Mouse (Mus musculus) ES-Bruce4 (cell line): ENCODE data around the gene Spesp1.

ENCODE experiments used
- CTCF ChIP-seq: IDR thresholded peaks from one replicate; pipeline ENCODE4 v1.8.1; 2011; ENCODE audit warnings: low read depth, low read length
- POLR2A ChIP-seq: IDR thresholded peaks from one replicate; pipeline ENCODE4 v1.8.1; 2011; ENCODE audit warnings: low read length; ENCODE audit not compliant: insufficient read depth

DNA sequence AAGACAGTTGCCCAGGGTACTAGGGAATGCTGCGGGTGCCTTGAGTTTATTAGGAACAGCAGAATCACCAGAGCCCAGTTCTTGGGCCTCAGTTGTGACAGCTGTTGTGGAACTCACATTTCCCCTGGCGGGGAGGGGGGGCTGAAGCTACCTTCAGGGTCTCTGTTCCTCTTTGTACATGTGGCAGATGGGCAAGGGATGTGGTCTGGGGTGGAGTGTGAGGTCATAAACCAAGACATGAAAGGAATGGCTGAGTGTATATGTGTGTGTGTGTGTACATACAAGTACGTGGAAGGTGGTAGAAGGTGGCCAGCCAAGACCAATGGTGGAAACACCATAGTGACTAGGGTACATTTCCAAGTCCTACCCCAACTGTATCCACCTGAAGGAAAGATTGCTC, 20.6 kb downstream of the Spesp1 start:
- TF ChIP-seq POLR2A (no peak), CTCF (no peak)
